Mouse (Mus musculus) left cerebral cortex, postnatal 14 days (tissue): ENCODE measurements around the gene Gpha2. TPM values are rescaled to one million over a fixed set of nuclear protein-coding genes. Genes with fewer than 3 reads are reported as not detected.

Source experiments
- DNase-seq, 2 experiments: peaks; one replicate each; pipeline ENCODE4 v3.0.0; 2021 to 2022; ENCODE audit warnings: low spot score in 2 of 2, mixed read lengths in 1 of 2
- intact Hi-C: fragments of 180-260 bp; cut with DNase I; formaldehyde crosslinking; loops from one replicate; pipeline ENCODE4 v1.15.1; 2025
- total RNA-seq, 2 experiments: library from RNA; stranded (reverse); gene quantifications; 2 replicates each; pipeline ENCODE4 v1.2.3; 2021

Gpha2 gene
- total RNA-seq, 2 experiments from 2014 or later = not detected

DNA sequence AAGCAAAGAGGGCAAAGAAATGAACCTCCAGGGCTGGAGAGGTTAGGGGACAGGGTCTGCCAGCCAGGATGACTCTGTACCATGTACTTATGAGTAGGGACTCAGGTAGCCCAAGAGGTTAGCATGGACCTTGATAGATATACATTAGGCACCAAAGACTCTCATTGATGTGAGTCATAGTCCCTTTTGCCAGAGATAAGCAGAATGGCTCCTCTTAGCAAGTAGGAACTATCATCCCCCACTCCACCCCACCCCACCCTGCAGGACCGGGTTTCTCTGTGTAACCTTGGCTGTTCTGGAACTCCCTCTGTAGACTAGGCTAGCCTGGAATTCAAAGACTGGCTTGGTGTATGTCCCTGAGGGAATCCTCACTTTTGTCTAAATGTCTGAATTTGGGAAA lies 14.0 kb downstream of the Gpha2 start:
- no peak for DNase-seq
- intact Hi-C loops = no loop called here

- intact Hi-C loops = no loop called here
Measured at GRCm38 (mm10) chr19:6240725-6241124, 14.5 kb downstream of the Gpha2 start.

DNA sequence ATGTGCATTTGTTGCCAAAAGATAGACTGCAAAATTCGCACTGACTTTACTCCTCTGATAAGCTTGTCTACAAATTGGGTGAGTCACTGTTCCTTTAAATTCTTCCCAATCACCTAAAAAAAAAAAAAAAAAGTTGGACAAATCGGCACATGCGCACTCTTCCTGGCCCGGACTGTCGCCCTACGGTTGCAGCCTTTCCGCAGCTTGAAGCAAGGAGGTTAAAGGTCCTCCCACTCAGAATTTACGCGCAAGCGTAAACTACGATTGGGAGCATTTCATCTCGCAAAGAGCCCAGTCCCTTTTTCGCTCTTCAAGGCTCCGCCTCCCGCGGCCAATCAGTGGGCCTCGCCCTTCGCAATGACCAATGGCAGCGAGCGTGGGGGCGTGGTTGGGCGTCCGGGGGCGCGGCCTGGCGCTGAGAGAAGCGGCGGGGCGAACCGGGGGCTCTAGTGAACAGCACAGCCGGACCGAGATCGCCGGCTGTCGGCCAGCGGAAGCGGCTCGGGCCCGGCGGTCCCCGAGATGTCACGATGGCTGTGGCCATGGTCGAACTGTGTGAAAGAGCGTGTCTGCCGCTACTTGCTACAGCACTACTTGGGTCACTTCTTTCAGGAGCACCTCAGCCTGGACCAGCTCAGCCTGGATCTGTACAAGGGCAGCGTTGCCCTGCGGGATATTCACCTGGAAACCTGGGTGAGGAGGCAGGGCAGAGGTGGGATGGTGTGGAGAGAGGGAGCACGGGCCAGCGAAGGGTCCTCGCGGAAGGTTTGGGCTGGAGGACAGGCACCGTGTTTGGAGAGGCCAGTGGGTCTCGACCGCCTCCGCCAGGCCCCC lies 15.3 kb downstream of the Gpha2 start, which contains the start of gene Atg2a:
TSS of gene Atg2a (plus strand) at position 395 of the 834 bp plus-strand sequence.
- peak; percentile 98 for DNase-seq
- intact Hi-C loops = no loop called here

More at GRCm38 (mm10) chr19:6240725-6241124, 14.5 kb downstream of the Gpha2 start:
- DNase-seq = no peak

- no peak for DNase-seq
- intact Hi-C loops = no loop called here
Measured at GRCm38 (mm10) chr19:6242281-6242680, 16.1 kb downstream of the Gpha2 start.

- intact Hi-C loops = no loop called here
Measured at GRCm38 (mm10) chr19:6243226-6243625, 17.0 kb downstream of the Gpha2 start.

GRCm38 (mm10) chr19:6245806-6246205 lies 19.6 kb downstream of the Gpha2 start:
- intact Hi-C loops = no loop called here
- DNase-seq = no peak

More at GRCm38 (mm10) chr19:6243226-6243625, 17.0 kb downstream of the Gpha2 start:
- DNase-seq = no peak

DNA sequence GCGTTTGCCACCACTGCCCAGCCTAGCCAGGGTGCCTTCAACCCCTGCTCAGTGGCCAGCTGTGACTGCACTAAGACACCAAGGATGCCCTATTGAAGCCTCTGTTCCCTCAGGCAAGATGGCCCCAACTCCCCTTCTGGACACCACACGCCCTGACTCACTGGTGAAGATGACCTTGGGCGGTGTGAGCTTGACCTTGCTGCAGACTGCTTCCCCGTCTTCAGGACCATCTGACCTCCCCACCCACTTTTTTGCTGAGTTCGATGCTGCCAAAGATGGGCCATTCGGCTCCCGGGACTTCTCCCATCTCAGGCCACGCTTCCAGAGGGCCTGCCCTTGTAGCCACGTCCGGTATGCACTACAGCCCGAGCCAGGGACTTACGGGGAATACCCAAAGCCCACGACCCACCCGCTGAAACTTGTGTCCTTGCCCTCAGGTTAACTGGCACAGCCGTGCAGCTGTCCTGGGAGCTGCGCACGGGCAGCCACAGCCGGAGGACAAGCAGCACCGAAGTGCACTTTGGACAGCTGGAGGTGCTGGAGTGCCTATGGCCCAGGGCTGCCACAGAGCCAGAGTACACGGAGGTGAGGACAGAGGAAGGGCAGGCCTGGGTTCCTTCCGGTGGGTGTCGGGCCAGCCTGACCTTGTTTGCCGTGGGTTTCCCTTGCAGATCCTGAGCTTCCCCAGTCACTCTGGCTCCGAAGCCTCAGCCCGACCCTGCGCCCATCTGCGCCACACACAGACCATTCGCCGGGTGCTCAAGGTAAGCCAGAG lies 21.5 kb downstream of the Gpha2 start:
- DNase-seq = no peak
- intact Hi-C loops = no loop called here

DNA sequence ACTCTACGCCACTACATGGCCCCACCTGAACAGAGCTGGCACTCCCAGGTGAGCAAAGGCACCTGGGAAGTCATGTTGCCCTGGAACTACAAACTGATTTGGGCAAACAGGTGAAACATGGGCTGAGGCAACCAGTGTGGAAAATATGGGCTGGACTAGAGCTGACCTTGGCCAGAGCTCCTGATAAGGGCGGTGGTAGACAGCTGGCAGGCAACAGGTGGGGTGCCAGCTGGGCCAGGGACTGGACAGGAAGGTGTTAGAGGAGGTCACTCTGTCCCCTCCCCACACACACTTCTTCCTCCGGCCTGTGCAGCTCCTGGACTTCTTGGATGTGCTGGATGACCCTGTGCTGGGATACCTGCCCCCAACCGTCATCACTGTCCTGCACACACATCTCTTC lies 26.8 kb downstream of the Gpha2 start:
- no peak for DNase-seq
- intact Hi-C loops = no loop called here

DNA sequence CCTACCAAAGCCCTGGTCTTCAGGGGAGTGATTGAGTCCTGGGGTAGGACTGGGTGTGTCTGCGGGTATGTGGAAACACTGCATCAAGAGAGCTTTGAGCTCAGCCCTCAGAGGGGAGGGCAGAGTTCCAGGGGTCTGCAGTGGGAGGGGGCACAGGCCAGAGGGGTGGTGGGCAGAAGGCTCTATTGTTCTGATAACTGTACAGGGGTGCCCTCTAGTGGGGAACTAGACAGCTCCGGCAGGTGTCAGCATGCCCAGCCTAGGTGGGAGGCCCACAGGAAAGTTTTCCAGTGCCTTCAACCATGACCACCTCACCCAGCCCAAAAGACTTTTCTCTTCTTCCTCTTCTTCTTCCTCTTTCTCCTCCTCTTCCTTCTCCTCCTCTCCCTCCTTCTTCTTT lies 34.2 kb downstream of the Gpha2 start:
- intact Hi-C loops = no loop called here
- DNase-seq = no peak

GRCm38 (mm10) chr19:6260946-6261345 lies 34.8 kb downstream of the Gpha2 start:
- intact Hi-C loops = no loop called here
- no peak for DNase-seq

GRCm38 (mm10) chr19:6261379-6261778 lies 35.2 kb downstream of the Gpha2 start:
- intact Hi-C loops = no loop called here
- no peak for DNase-seq

- peak; percentile 63 to 79 for DNase-seq
- intact Hi-C loops = no loop called here
Measured at GRCm38 (mm10) chr19:6262222-6262621, 36.0 kb downstream of the Gpha2 start.

GRCm38 (mm10) chr19:6262839-6263433 lies 36.8 kb downstream of the Gpha2 start:
- no peak for DNase-seq
- intact Hi-C loops = no loop called here

DNA sequence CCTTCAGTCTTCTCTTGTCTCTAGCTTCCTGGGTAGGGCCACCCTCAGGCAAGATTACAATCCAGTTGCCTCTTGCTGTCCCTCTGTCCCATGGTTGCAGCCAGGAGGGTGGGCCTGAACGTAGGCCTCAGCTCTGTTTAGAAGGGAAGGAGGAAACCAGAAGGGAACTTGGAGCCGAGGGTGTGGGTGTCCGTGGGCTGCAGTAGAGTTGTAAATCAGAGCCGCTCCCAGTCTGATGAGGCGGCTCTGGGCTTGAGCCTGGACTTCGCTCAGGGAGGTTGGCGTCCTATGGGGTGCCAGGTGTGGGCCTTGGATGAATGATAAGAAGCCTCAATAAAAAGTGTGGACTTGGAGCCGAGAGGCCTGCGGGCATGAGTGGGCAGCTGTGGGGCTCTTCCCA lies 38.0 kb downstream of the Gpha2 start:
- intact Hi-C loops = no loop called here
- DNase-seq = peak in 1 of 2 experiments; percentile 31

GRCm38 (mm10) chr19:6264945-6265344 lies 38.8 kb downstream of the Gpha2 start:
- intact Hi-C loops = no loop called here
- DNase-seq = no peak

- intact Hi-C loops = no loop called here
- no peak for DNase-seq
Measured at GRCm38 (mm10) chr19:6265727-6266182, 39.6 kb downstream of the Gpha2 start.

- no peak for DNase-seq
- intact Hi-C loops = loop anchor here (1.0 to 2.0 kb wide), 2 partner anchors 37 to 63 kb away; no protein-coding TSS in a partner anchor
Measured at GRCm38 (mm10) chr19:6267306-6268169, 41.4 kb downstream of the Gpha2 start.

DNA sequence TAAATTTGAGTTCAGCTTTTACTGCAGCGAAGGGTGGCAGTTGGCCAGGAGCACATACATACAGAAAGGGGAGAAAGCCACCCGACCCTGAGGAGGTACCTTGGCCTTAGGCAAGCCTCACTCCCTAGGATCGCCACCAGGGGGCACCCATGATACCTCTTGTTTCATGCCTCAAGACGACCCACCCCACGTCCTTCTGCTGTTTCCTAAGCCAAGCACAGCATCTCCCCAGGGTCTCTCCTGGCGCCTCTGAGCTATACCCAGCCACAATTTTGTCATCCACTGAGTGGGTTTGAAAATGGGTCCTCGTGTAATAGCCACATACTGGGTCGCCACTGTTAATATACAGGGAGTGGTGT lies 42.0 kb downstream of the Gpha2 start:
- DNase-seq = peak; percentile 85 to 88
- intact Hi-C loops = loop anchor here (1.0 to 2.0 kb wide), 2 partner anchors 36 to 63 kb away; no protein-coding TSS in a partner anchor

DNA sequence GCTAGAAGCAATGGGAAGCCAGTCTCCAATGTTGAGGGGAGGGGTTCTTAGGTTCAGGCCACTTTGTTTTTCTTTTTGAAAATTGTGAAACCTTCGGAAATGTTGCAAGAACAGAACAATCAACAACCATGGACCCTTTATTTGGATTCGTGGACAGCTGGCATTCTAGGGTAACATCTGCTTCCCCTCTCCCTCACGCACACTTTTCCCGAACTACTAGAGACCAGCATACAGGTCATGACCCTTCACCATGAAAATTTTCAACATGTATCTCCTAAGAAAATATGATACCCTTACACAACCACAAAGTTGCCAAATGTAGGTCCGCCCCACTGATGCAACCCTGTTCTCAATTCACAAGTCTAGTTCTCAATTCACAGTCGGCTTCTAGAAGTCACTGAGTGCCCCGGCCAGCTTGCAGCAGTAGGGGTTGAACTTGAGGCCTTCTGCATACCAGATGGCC lies 42.5 kb downstream of the Gpha2 start:
- intact Hi-C loops = loop anchor here (1.0 to 2.0 kb wide), 2 partner anchors 36 to 62 kb away; no protein-coding TSS in a partner anchor
- no peak for DNase-seq
